Mouse (Mus musculus) cerebellum, adult 18-20 months (tissue): ENCODE measurements around the gene Vps13a.

Experiments used
- DNase-seq, 2 experiments: peaks; one replicate each; pipeline ENCODE4 v3.0.0; 2021

Vps13a gene

GRCm38 (mm10) chr19:16755854-16756253 lies 24.9 kb downstream of the Vps13a start:
- no peak for DNase-seq

DNA sequence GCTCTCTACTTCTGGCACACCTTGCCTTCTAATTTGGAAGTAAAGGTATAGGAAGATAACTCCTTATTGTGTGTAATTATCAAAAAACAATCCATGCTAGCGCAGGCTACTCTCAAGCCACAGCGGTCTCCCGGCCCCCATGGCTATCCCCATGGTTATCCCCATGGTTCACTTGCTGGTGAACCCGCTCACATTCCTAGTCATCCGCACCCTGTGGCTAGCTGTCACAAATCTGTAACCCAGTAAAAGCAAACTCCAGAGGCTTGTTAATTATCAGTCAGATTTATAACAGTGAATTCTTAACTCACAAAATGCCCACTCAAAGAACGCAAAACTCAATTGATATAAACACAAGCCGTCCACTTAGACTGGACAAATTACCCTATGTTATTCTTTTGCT lies 25.5 kb downstream of the Vps13a start:
- no peak for DNase-seq

- DNase-seq = no peak
Measured at GRCm38 (mm10) chr19:16753151-16753550, 27.6 kb downstream of the Vps13a start.

DNA sequence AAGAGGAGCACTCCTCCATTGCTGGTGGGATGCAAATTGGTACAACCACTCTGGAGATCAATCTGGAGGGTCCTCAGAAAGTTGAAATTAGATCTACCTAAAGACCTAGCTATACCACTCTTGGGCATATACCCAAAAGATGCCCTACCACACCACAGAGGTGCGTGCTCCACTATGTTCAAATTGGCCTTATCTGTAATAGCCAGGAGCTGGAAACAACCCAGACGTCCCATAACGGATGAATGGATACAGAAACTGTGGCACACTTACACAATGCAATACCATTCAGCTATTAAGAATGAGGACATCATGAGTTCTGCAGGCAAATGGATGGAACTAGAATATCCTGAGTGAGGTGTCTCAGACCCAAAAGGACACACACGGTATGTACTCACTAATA lies 43.9 kb downstream of the Vps13a start:
- no peak for DNase-seq

- DNase-seq = no peak
Measured at GRCm38 (mm10) chr19:16728729-16729128, 52.0 kb downstream of the Vps13a start.

- DNase-seq = no peak
Measured at GRCm38 (mm10) chr19:16715249-16715648, 65.5 kb downstream of the Vps13a start.

GRCm38 (mm10) chr19:16701790-16702189 lies 78.9 kb downstream of the Vps13a start:
- DNase-seq = no peak

GRCm38 (mm10) chr19:16684922-16685321 lies 95.8 kb downstream of the Vps13a start:
- no peak for DNase-seq

- no peak for DNase-seq
Measured at GRCm38 (mm10) chr19:16684210-16684609, 96.5 kb downstream of the Vps13a start.

DNA sequence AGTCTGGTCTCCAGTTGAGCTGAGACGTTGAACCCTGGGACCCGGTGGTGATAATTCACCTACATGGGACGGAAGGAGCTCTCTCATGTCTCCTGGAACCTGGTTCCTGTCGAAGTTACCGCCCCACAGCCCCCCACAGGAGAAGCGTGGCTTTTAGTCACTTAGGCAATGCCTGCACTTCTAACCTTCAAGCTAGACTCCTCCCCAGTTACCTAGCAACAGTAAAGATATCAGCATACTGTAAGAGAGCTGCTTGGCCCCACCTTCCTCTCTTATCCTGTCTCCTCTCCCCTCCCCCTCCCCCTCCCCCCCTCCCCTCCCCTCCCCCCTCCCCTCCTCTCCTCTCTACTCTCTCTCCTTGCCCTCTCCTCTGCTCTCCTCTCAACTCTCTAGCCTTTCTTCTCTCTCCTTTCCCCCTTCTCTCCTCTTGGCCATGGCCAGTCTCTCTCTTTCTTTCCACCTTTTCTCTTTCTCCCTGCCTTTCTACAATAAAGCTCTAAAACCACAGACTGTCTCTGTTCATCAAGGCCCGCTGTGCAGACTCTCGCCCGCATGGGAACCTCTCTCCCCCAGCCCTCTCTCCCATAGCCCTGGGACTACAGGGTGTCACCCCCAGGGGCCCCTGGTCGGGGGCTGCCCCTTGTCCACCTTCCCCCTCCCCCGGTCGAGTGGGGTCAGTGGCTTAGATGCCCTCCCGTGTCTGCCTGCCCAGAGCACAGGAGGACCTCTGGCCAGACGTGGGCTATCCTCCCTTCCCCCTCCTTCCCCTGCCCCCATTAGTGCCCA lies 154.9 kb downstream of the Vps13a start:
- DNase-seq = no peak

- DNase-seq = no peak
Measured at GRCm38 (mm10) chr19:16624994-16625393, 155.7 kb downstream of the Vps13a start.

GRCm38 (mm10) chr19:16623154-16623553 lies 157.6 kb downstream of the Vps13a start:
- no peak for DNase-seq

GRCm38 (mm10) chr19:16607634-16608033 lies 173.1 kb downstream of the Vps13a start:
- no peak for DNase-seq

GRCm38 (mm10) chr19:16602026-16602425 lies 178.7 kb downstream of the Vps13a start:
- DNase-seq = no peak

GRCm38 (mm10) chr19:16599298-16599970 lies 181.3 kb downstream of the Vps13a start:
- peak; percentile 75 to 82 for DNase-seq

GRCm38 (mm10) chr19:16598653-16599297 lies 182.0 kb downstream of the Vps13a start:
- DNase-seq = no peak

DNA sequence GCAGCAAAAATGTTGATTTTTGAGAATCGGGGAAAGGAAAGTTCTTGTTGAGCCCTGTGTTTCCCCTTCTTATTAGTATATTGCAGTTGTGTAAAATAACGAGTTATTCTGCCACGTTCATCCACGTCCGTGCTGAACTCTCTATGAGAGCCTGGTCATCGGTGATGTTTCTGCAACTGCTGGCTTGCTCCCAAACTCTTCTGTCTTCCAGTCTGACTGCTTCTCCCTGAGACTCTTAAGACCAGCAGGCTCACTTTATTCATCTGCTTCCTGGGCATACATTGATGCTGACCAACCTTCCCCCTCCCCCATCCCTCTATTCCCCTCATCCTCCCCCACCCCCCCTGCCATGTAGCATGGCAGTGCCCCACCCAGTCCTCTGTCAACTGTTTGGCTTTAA lies 183.5 kb downstream of the Vps13a start:
- DNase-seq = no peak

GRCm38 (mm10) chr19:16593975-16594317 lies 186.8 kb downstream of the Vps13a start:
- no peak for DNase-seq

DNA sequence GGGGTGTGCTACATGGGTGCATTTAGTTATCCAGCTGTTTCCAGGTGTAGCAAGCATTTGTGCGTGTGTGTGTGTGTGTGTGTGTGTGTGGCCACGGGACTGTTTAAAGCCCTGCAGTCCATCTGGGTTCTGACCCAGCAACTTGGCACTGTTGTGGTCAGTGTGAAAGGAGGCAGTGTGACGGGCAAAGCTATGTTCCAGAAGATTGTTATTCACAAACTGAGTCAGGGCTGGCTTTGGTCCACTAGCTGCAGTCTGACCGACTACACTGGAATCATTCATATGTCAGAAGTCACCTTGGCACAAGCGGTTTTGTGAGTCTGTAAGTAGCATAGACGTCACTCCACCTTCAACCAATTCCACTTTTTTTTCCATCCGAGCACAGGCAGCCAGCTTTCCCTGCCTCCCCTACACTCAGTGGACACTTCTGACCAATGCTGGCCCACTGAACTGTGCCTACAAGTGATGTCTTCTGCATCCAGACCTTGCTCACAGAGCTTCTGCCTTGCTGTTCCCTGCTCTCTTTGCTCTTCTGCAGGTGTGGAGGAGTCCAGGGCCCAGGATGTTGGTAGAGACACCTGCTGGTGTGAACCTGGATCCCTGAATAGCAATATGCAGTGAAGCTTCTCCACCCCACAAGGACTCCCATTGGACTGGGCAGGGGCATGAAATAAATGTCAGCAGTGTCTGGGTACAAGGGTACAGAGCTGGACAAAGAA lies 187.3 kb downstream of the Vps13a start:
- DNase-seq = peak in 1 of 2 experiments; percentile 9

- no peak for DNase-seq
Measured at GRCm38 (mm10) chr19:16585379-16585778, 195.4 kb downstream of the Vps13a start.

- DNase-seq = no peak
Measured at GRCm38 (mm10) chr19:16584546-16584945, 196.2 kb downstream of the Vps13a start.

DNA sequence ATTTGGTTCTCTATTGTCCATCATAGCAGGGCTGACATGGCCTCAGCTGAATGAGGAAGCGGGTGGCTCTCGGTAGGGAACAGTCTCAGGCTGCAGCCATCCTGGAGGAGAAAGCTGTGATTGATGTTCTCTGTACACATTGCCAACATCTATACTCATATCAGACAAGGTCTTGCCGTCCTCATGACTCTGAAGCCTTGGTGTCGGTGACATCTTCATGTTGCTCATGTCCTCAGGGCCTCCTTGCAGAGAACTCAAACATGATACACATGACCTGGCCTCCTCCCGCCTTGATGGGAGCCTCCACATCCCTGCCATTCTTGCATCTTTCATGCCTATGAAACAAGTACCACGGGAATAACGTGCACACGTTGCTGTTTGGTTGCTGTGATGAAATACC lies 200.2 kb downstream of the Vps13a start:
- no peak for DNase-seq

DNA sequence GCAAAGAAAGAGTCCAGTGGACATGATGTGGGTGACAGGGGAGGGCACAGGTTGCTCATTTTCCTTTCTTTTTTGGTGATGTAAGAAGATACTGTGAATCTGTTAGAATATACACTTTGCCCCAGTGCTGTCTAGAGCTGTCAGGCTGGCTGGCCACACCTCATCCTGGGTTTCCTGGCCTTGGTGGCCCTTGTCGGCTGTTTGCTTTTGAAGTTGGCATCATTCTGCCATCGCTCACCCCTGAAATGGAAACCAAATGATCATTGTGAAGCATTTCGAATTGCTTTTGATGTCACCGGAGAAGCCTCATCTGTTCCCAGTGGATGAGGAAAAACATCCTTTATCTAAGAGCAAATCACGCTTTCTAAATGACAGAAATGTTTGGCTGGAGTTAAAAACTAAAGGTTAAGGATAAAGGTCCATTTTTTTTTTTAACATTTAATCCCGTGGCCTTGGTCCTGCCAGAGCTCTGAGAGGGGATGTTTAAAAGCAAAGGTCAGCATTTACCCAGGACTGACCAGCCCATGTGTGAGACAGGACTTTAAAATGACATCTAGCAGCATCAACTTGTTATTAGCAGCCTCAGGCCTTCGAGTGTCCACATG lies 201.0 kb downstream of the Vps13a start:
- DNase-seq = no peak
